Mouse (Mus musculus): Measurements from ENCODE around the gene Map3k11.

- TF ChIP-seq CTCF (IDR thresholded peaks at IDR 0.05; ENCODE audit: low read depth) (no peak), EP300 (optimal IDR thresholded peaks at IDR 0.05) (no peak)
Observed at GRCm38 (mm10) chr19:5641641-5642040, 46.9 kb upstream of the Map3k11 start.

Measured in stomach, postnatal 0 days (tissue).